Mouse (Mus musculus) urinary bladder, adult 2 months (tissue): ENCODE data around the gene Traf3ip2. TPM values are rescaled to one million over a fixed set of nuclear protein-coding genes. Genes with fewer than 3 reads are reported as not detected.

Source experiments
- DNase-seq: peaks from one replicate; pipeline ENCODE4 v3.0.0; 2022; ENCODE audit warnings: low spot score
- polyA plus RNA-seq: library from polyadenylated mRNA; depleted of rRNA; stranded (reverse); fragments of >200 nt; gene quantifications from 2 replicates; pipeline ENCODE4 v1.2.3, GENCODE M21; 2012

Traf3ip2 gene
- polyA plus RNA-seq, 1 experiment, result 49.0 TPM

DNA sequence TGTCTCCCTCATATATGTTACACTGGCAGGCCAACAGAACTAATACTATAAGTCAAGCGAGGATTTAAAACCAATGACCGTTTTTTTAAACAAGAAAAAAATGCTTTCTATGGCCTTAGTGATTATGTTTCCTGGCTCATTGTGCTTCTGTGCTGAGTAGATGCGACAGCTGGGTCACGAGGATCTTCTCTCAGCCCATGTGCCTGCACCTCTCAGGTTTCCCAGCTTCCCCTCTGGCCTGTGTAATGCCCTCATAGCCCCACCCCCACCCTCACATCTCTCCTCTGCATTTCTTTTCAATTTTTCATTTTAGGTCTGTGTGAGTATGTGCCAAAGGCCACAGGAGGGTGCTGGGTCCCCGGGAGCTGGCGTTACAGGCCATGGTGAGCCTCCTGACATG, 20.6 kb downstream of the Traf3ip2 start:
- no peak for DNase-seq

DNA sequence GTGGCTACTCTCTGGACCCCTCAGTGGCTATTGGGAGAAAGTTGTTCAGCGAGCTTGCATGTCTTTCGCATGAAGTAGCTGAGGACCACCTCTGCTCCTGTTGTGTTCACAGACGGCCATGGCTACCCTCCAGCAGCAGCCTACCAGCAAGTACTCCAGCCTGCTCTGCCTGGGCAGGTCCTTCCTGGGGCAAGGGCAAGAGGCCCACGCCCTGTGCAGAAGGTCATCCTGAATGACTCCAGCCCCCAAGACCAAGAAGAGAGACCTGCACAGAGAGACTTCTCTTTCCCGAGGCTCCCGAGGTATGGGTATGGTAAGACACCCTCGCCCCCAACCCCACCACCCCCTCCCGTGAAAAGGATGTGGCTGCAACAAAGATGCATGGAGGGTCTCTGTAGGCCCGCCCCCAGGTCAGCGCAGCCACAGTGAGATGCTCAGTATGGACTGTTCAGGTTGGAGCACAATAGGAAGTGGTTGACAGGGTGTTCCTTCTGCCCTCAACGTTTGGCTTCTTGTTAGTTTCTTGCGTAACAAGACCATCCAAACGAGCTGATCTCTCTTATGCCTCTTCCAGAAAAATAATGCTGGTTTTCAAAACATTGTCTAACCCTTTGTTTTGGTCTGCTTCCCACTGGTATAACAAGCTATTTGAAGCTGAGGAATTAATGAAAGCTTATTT, 21.8 kb downstream of the Traf3ip2 start:
- no peak for DNase-seq

GRCm38 (mm10) chr10:39638862-39639261, 26.1 kb downstream of the Traf3ip2 start:
- DNase-seq, result no peak

DNA sequence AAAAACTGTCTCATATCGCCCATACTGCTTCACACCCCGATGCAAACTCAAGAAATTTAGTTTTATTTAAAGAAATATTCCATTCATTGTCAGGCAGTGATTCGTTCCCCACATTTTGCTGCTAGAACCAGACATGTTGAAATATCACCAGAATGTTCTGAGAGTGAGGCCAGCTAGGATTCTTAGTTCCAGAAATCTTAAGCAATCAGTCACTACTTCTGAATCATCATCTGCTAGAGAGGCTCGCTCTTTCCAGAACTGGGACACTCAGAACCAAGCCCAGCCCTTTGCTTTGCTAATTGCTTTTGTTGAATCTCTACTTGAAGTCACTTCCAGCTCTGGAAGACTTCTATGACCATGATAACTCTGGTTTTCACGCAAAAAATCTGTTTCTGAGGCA, 27.0 kb downstream of the Traf3ip2 start:
- no peak for DNase-seq

GRCm38 (mm10) chr10:39640817-39641226, 28.1 kb downstream of the Traf3ip2 start:
- no peak for DNase-seq

GRCm38 (mm10) chr10:39645789-39646628, 33.3 kb downstream of the Traf3ip2 start:
- no peak for DNase-seq

GRCm38 (mm10) chr10:39646629-39647019, 33.9 kb downstream of the Traf3ip2 start:
- DNase-seq, result no peak

GRCm38 (mm10) chr10:39647118-39647517, 34.4 kb downstream of the Traf3ip2 start:
- no peak for DNase-seq

DNA sequence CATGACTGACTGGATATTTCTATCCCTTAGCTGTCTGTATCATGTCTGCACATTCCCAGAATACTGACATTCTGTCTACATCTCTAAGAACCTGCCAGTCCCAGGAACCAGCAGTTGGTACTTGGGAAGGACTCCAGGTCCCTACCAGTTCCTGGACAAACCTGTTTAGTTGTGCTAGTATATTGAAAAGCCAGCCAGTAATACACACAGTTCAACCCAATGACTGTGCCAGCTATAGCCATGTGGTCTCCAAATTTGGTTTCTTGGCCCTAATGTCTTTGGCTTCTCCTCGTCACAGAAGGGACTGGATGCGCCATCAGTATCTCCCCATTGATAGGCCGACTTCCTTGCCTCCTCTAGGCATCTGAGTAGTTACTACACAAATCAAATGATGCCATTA, 35.5 kb downstream of the Traf3ip2 start:
- no peak for DNase-seq

DNA sequence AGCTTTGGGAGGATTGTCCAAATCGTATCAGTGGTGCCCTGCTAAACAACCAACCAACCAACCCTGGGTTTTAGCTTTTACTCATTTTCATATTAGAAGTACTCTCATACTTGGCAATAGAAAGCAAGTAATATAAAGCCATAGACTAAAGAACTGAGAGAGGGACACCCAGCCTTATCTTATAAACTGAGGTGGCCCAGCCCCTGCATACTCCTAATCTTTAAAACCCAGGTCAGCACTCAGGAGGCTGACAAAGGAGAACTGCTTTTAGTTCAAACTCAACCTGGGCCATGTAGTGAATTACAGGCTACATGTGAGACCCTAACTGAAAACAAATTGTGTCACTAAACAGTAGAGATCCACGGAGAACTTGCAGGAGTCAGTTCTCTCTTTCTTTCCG, 36.8 kb downstream of the Traf3ip2 start:
- no peak for DNase-seq

GRCm38 (mm10) chr10:39650316-39650715, 37.6 kb downstream of the Traf3ip2 start:
- no peak for DNase-seq

GRCm38 (mm10) chr10:39654001-39654416, 41.3 kb downstream of the Traf3ip2 start:
- DNase-seq, result no peak

- no peak for DNase-seq
These were observed 46.2 kb downstream of the Traf3ip2 start for GRCm38 (mm10) chr10:39658901-39659410.

DNA sequence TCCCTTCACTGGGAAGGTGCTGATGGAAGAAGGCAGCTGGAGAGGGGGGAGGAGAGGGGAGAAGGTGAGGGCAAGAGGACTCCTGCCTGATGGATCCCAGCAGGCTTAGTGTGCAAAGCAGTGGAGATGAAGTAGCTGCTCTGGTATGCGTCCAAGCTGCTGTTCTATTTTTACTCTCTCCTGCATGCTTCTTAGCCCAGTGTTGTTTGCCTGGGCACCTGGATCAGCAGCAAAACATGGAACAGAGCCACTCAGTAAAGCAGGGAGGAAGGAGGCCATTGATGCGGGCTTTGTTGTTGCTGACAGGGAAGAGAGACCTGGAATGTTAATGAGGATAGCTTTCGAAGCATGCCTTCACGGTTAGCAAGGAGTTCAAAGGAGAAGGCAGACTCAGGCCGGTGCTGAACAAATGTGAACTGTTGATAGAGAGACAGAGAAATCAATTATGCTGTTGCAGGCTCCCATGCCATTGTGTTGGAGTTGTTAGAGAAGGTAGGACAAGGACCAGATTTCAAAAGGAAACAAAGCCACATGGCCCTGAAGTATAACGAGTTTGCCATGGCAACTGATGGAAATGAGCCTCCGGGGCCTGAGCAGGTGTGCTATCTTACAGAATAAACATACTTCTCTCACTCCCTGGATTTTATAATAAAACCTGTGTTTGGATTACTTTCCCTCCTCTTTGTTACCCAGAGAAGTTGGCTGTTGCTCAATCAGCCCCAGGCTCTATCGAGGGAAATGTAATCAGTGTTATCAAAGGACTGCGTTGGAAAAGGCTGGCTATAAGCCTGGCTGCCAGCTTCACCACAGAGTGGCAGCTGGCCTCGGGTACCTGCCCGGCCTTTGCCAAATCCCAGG, 46.9 kb downstream of the Traf3ip2 start:
- no peak for DNase-seq

- DNase-seq, result no peak
These were observed 47.5 kb downstream of the Traf3ip2 start for GRCm38 (mm10) chr10:39660269-39660655.

- no peak for DNase-seq
These were observed 48.0 kb downstream of the Traf3ip2 start for GRCm38 (mm10) chr10:39660698-39661097.

GRCm38 (mm10) chr10:39665071-39665502, 52.4 kb downstream of the Traf3ip2 start:
- DNase-seq, result no peak

DNA sequence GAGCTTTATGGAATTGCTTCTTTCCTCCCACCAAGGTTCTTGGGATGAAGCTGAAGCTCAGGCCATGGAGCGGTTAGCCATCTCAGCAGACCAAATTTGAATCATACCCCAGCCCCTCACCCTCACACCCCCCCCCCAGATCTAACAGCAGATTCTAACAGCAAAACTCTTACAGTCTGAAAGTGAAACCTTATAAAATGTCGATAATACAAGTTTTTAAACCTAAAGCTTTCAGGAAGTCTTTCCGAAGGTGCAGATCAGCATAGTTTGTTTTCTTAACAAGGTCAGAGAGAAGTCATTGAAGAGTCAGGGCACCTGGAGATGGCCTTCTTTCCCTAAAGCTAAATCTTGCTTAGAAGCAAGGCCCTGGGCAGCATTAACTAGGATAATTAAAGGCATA, 53.3 kb downstream of the Traf3ip2 start:
- no peak for DNase-seq

DNA sequence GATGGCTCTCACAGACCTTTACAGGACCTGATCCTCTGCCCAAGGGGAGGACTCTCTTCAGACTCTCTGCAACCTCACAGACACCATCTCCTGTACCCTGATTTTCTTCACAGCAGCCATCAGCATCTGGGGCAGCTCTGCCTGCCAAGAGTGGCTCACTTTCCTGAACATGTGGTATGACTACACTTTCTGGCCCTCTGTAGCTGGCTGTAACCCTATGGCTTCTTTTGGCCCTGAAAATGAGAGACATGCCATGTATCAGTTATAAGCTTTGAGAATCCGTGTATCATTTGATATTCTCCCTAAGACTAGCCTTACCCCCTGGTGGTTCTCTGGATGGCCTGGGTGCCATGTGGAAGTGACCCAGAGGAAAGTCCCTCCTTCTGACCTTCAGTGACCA, 58.7 kb downstream of the Traf3ip2 start:
- no peak for DNase-seq

GRCm38 (mm10) chr10:39672547-39673051, 59.9 kb downstream of the Traf3ip2 start:
- DNase-seq, result no peak

DNA sequence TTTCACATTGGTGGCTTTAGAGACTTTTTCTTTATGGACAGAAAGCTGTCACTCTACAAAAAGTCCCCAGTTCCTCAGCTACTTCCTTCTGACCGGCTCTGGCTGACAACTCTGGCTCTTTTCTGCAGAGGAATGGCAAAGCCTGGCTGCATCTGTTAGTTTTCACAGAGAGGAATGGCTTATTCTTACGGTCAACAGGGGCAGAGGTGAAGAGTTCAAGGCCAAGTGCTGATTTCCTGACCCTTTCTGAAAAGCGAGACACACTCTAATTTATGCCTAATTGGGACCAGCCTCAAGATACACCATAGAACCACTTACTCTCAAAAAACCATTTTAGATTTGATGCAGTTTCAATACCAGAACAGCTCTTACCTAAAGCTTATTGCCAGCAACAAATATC, 61.4 kb downstream of the Traf3ip2 start:
- no peak for DNase-seq

DNA sequence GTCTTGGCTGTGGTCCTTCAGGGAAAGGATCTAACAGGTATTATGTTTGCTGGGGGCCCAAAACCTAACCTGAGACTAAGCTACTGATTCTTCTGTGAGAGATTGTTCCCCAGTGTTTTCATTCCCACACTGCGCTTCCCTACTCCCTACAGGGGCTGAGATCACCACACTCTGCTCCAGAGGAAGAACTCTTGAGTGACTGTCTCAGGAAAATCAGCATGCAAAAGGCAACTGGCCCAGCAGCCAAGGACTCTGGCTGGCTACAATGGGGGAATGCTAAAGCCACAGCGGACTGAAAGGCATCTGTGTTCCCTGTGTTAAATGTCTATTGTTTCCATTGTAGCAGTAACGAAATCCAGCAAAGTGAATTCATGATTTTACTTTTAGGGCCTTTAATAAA, 62.0 kb downstream of the Traf3ip2 start:
- DNase-seq, result no peak
